Mouse (Mus musculus): Measurements from ENCODE around the gene Syt1. TPM values are rescaled to one million over a fixed set of nuclear protein-coding genes. Genes with fewer than 3 reads are reported as not detected.

The Syt1 gene
- total RNA-seq, 2 experiments from 2014 or later: not detected

GRCm38 (mm10) chr10:108771081-108771480 is 239.7 kb downstream of the Syt1 start:
- ATAC-seq (ENCODE audit: poor library complexity, severe bottlenecking): no peak

GRCm38 (mm10) chr10:108765564-108765963 is 245.2 kb downstream of the Syt1 start:
- ATAC-seq (ENCODE audit: poor library complexity, severe bottlenecking): no peak

- ATAC-seq (ENCODE audit: poor library complexity, severe bottlenecking): no peak
Observed at GRCm38 (mm10) chr10:108763722-108764121, 247.1 kb downstream of the Syt1 start.

GRCm38 (mm10) chr10:108753304-108753703 is 257.5 kb downstream of the Syt1 start:
- ATAC-seq (ENCODE audit: poor library complexity, severe bottlenecking): no peak

- no peak for ATAC-seq (ENCODE audit: poor library complexity, severe bottlenecking)
Observed at GRCm38 (mm10) chr10:108743759-108744158, 267.0 kb downstream of the Syt1 start.

- ATAC-seq (ENCODE audit: poor library complexity, severe bottlenecking): no peak
Observed at GRCm38 (mm10) chr10:108733982-108734381, 276.8 kb downstream of the Syt1 start.

GRCm38 (mm10) chr10:108728961-108729360 is 281.8 kb downstream of the Syt1 start:
- ATAC-seq (ENCODE audit: poor library complexity, severe bottlenecking): no peak

GRCm38 (mm10) chr10:108726391-108726790 is 284.4 kb downstream of the Syt1 start:
- no peak for ATAC-seq (ENCODE audit: poor library complexity, severe bottlenecking)

- no peak for ATAC-seq (ENCODE audit: poor library complexity, severe bottlenecking)
Observed at GRCm38 (mm10) chr10:108724878-108725277, 285.9 kb downstream of the Syt1 start.

GRCm38 (mm10) chr10:108710514-108710913 is 300.3 kb downstream of the Syt1 start:
- no peak for ATAC-seq (ENCODE audit: poor library complexity, severe bottlenecking)

- no peak for ATAC-seq (ENCODE audit: poor library complexity, severe bottlenecking)
Observed at GRCm38 (mm10) chr10:108705658-108706057, 305.1 kb downstream of the Syt1 start.

GRCm38 (mm10) chr10:108701361-108702128 is 309.2 kb downstream of the Syt1 start:
- no peak for ATAC-seq (ENCODE audit: poor library complexity, severe bottlenecking)

GRCm38 (mm10) chr10:108699946-108700345 is 310.8 kb downstream of the Syt1 start, which contains the start of gene Gm5136:
Gene Gm5136 (minus strand): TSS chr10:108700160.
- no peak; the same call in 1 of the 2 replicates for ATAC-seq (ENCODE audit: poor library complexity, severe bottlenecking)

- ATAC-seq (ENCODE audit: poor library complexity, severe bottlenecking): no peak
Observed at GRCm38 (mm10) chr10:108697062-108697461, 313.7 kb downstream of the Syt1 start.

GRCm38 (mm10) chr10:108690954-108691353 is 319.8 kb downstream of the Syt1 start:
- no peak for ATAC-seq (ENCODE audit: poor library complexity, severe bottlenecking)

GRCm38 (mm10) chr10:108686696-108687095 is 324.1 kb downstream of the Syt1 start:
- ATAC-seq (ENCODE audit: poor library complexity, severe bottlenecking): no peak

GRCm38 (mm10) chr10:108679675-108680390 is 330.9 kb downstream of the Syt1 start:
- ATAC-seq (ENCODE audit: poor library complexity, severe bottlenecking): no peak

GRCm38 (mm10) chr10:108677053-108677452 is 333.7 kb downstream of the Syt1 start:
- ATAC-seq (ENCODE audit: poor library complexity, severe bottlenecking): no peak

GRCm38 (mm10) chr10:108668944-108669343 is 341.8 kb downstream of the Syt1 start:
- ATAC-seq (ENCODE audit: poor library complexity, severe bottlenecking): no peak

- no peak for ATAC-seq (ENCODE audit: poor library complexity, severe bottlenecking)
Observed at GRCm38 (mm10) chr10:108660295-108660694, 350.5 kb downstream of the Syt1 start.

- no peak for ATAC-seq (ENCODE audit: poor library complexity, severe bottlenecking)
Observed at GRCm38 (mm10) chr10:108658300-108658699, 352.5 kb downstream of the Syt1 start.

- ATAC-seq (ENCODE audit: poor library complexity, severe bottlenecking): no peak
Observed at GRCm38 (mm10) chr10:108657669-108658068, 353.1 kb downstream of the Syt1 start.

All from megakaryocyte, adult 5-6 weeks (primary cell).